Comparison of ENCODE assay signal across 10 mouse cellular contexts in genomic region chr9:62817099-62817571, GRCm38 (mm10). TPM values are rescaled to one million over a fixed set of nuclear protein-coding genes. Genes with fewer than 3 reads are reported as not detected.
DNase-seq lines count a peak whose midpoint lies in the region; ATAC-seq and TF ChIP-seq lines count a peak whose summit lies in the region.
"Had no signal": no experiment of that assay in that cellular context is flagged by ENCODE, and none has a peak within 500 bp of the region (broad histone marks: within the 10 kb centered on the region; RNA-seq: fewer than 3 reads in every experiment).

No protein-coding gene starts in this region.

- no peak for TF ChIP-seq CTCF in gastrocnemius, adult 2 months (IDR thresholded peaks at IDR 0.05)
- TF ChIP-seq CTCF in intestine, postnatal 0 days (IDR thresholded peaks at IDR 0.05; ENCODE audit: low read depth) = no peak

- H3K36me3 ChIP-seq in heart, embryonic 12.5 days = no peaks in the 10 kb centered on the region
- H3K36me3 ChIP-seq in splenic B cell, adult 2 months (ENCODE audit: control insufficient read depth, insufficient read depth, low read length, poor library complexity, severe bottlenecking) = no peaks in the 10 kb centered on the region
- H3K36me3 ChIP-seq in midbrain, embryonic 10.5 days = no peaks in the 10 kb centered on the region
- H3K36me3 ChIP-seq in intestine, postnatal 0 days (ENCODE audit: control insufficient read depth, insufficient read depth) = no peaks in the 10 kb centered on the region
- H3K36me3 ChIP-seq: midbrain, embryonic 12.5 days had no signal

- intact Hi-C loops in gastrocnemius, adult 2 months (cut with DNase I) = no loop called here

- DNase-seq in gastrocnemius, adult 2 months = peak; percentile 38
- no peak for DNase-seq in gastrocnemius, postnatal 10 days
- DNase-seq in right cerebral cortex, adult 2 months (ENCODE audit: low spot score in 2 of 2) = peak; percentile 40 to 57
- no peak for DNase-seq in right cerebral cortex, postnatal 36 days (ENCODE audit: low spot score in 2 of 2)
- DNase-seq in splenic B cell, adult 2 months (ENCODE audit: low read depth, low spot score) = peak; percentile 70
- no peak for DNase-seq in midbrain, embryonic 10.5 days (ENCODE audit: low spot score)

- H3K4me3 ChIP-seq in gastrocnemius, adult 2 months = peak overlapping the region; percentile 25
- no peak overlapping the region for H3K4me3 ChIP-seq in heart, embryonic 12.5 days
- no peak overlapping the region for H3K4me3 ChIP-seq in midbrain, embryonic 10.5 days
- H3K4me3 ChIP-seq in intestine, postnatal 0 days (ENCODE audit: low read depth, low read length) = no peak overlapping the region
- H3K4me3 ChIP-seq: midbrain, embryonic 12.5 days had no signal

- peaks cover 31% of the 10 kb centered on the region for H3K4me1 ChIP-seq in heart, embryonic 12.5 days (replicated peaks)
- H3K4me1 ChIP-seq in midbrain, embryonic 10.5 days = peaks cover 12% of the 10 kb centered on the region
- no peaks in the 10 kb centered on the region for H3K4me1 ChIP-seq in intestine, postnatal 0 days (replicated peaks; ENCODE audit: control insufficient read depth, insufficient read depth, low read length)

- 43% methylated on average over 12 of the region's 12 CpGs for WGBS in heart, embryonic 12.5 days
- WGBS in midbrain, embryonic 10.5 days = 80% methylated on average over 12 of the region's 12 CpGs
- WGBS in intestine, postnatal 0 days = 69% methylated on average over 12 of the region's 12 CpGs

- no peaks in the 10 kb centered on the region; the same call in 1 of the 2 replicates for H3K9me3 ChIP-seq in heart, embryonic 12.5 days (replicated peaks)
- H3K9me3 ChIP-seq in midbrain, embryonic 10.5 days (replicated peaks) = no peaks in the 10 kb centered on the region
- no peaks in the 10 kb centered on the region for H3K9me3 ChIP-seq in intestine, postnatal 0 days (ENCODE audit: control insufficient read depth)
- H3K9me3 ChIP-seq: midbrain, embryonic 12.5 days had no signal

- H3K27me3 ChIP-seq in heart, embryonic 12.5 days (replicated peaks) = no peaks in the 10 kb centered on the region
- H3K27me3 ChIP-seq in splenic B cell, adult 2 months (ENCODE audit: control insufficient read depth, insufficient read depth, low read length, poor library complexity, severe bottlenecking) = no peaks in the 10 kb centered on the region
- no peaks in the 10 kb centered on the region for H3K27me3 ChIP-seq in midbrain, embryonic 10.5 days (ENCODE audit: low read depth, poor library complexity, severe bottlenecking)
- no peaks in the 10 kb centered on the region for H3K27me3 ChIP-seq in intestine, postnatal 0 days (replicated peaks; ENCODE audit: control insufficient read depth, insufficient read depth, low read length)
- H3K27me3 ChIP-seq: midbrain, embryonic 12.5 days; Patski had no signal

- ATAC-seq in heart, embryonic 12.5 days (ENCODE audit: insufficient number of reproducible peaks, low FRiP score) = no peak
- no peak for ATAC-seq in intestine, postnatal 0 days
- ATAC-seq: Patski had no signal

- H3K4me2 ChIP-seq in heart, embryonic 12.5 days = peak overlapping the region; percentile 20
- H3K4me2 ChIP-seq in intestine, postnatal 0 days (replicated peaks; ENCODE audit: low read depth) = no peak overlapping the region
- H3K4me2 ChIP-seq: midbrain, embryonic 12.5 days had no signal

- H3K27ac ChIP-seq in gastrocnemius, adult 2 months = no peak overlapping the region
- H3K27ac ChIP-seq in heart, embryonic 12.5 days (ENCODE audit: poor library complexity, severe bottlenecking) = peak overlapping the region; percentile 41
- no peak overlapping the region for H3K27ac ChIP-seq in midbrain, embryonic 10.5 days (replicated peaks)
- H3K27ac ChIP-seq in intestine, postnatal 0 days (ENCODE audit: low read depth, low read length) = no peak overlapping the region
- H3K27ac ChIP-seq: midbrain, embryonic 12.5 days had no signal

- H3K9ac ChIP-seq in heart, embryonic 12.5 days = no peak overlapping the region
- H3K9ac ChIP-seq in intestine, postnatal 0 days (ENCODE audit: low read depth, low read length) = no peak overlapping the region
- H3K9ac ChIP-seq: midbrain, embryonic 12.5 days had no signal

RNA-seq across cellular contexts. Expression of gene Fem1b, which starts 5.4 kb away (rescaled TPM):
- total RNA-seq in gastrocnemius, adult 2 months (2021) = 10 to 100 TPM; 13.6 to 15.8 TPM
- total RNA-seq in gastrocnemius, postnatal 10 days (2021) = 10 to 100 TPM; 20.2 to 24.2 TPM
- polyA plus RNA-seq in heart, embryonic 12.5 days (2016; fragmentation: Nextera tagmentation; extraction: Ambion mirVana) = 23.4 and 23.9 TPM in 2 replicates
- 34.5 and 41.0 TPM in 2 replicates for polyA plus RNA-seq in midbrain, embryonic 10.5 days (2016; fragmentation: Nextera tagmentation; extraction: Ambion mirVana)
- 8.9 and 9.2 TPM in 2 replicates for polyA plus RNA-seq in intestine, postnatal 0 days (2015; fragmentation: Nextera tagmentation; extraction: Ambion mirVana)

RNA-seq across cellular contexts. Expression of gene Cln6, which starts 21.4 kb away (rescaled TPM):
- 10 to 100 TPM; 17.5 to 20.7 TPM for total RNA-seq in gastrocnemius, adult 2 months (2021)
- total RNA-seq in gastrocnemius, postnatal 10 days (2021) = 10 to 100 TPM; 12.1 to 13.1 TPM
- 19.6 and 21.6 TPM in 2 replicates for polyA plus RNA-seq in heart, embryonic 12.5 days (2016; fragmentation: Nextera tagmentation; extraction: Ambion mirVana)
- 10.2 and 13.3 TPM in 2 replicates for polyA plus RNA-seq in midbrain, embryonic 10.5 days (2016; fragmentation: Nextera tagmentation; extraction: Ambion mirVana)
- polyA plus RNA-seq in intestine, postnatal 0 days (2015; fragmentation: Nextera tagmentation; extraction: Ambion mirVana) = 60.3 and 63.3 TPM in 2 replicates

RNA-seq across cellular contexts. Expression of gene Calml4, which starts 40.7 kb away (rescaled TPM):
- 1 to 10 TPM in 1 of 2 experiments, under 1 TPM in 1; 0.99 to 1.1 TPM for total RNA-seq in gastrocnemius, adult 2 months (2021)
- total RNA-seq in gastrocnemius, postnatal 10 days (2021) = 1 to 10 TPM; 7.1 TPM
- 0.27 and 0.52 TPM in 2 replicates for polyA plus RNA-seq in heart, embryonic 12.5 days (2016; fragmentation: Nextera tagmentation; extraction: Ambion mirVana)
- polyA plus RNA-seq in midbrain, embryonic 10.5 days (2016; fragmentation: Nextera tagmentation; extraction: Ambion mirVana) = 0.36 and 0.60 TPM in 2 replicates
- polyA plus RNA-seq in intestine, postnatal 0 days (2015; fragmentation: Nextera tagmentation; extraction: Ambion mirVana) = 597 and 634 TPM in 2 replicates

Comparison
In these comparisons a context has a peak if more than half of its experiments do, and no peak if none do; other contexts are left out.
1. DNase-seq: peak in gastrocnemius, adult 2 months (single experiment), right cerebral cortex, adult 2 months (2 of 2) and splenic B cell, adult 2 months (single experiment); none in gastrocnemius, postnatal 10 days (single experiment), right cerebral cortex, postnatal 36 days (0 of 2) and midbrain, embryonic 10.5 days (single experiment).
2. RNA of gene Calml4, which starts 40.7 kb away (polyA plus RNA-seq): 597 to 634 TPM in intestine, postnatal 0 days; 0.27 to 0.52 TPM in heart, embryonic 12.5 days and 0.36 to 0.60 TPM in midbrain, embryonic 10.5 days; every median in the first group is over 100 times any median in the second.